Mouse (Mus musculus) cerebellum, postnatal 36 days (tissue): ENCODE results near the gene 1700042G07Rik.
A peak's percentile ranks its signal among the peaks of the same experiment; 100 is the strongest.

Experiments
- DNase-seq, 2 experiments: peaks; one replicate each; pipeline ENCODE4 v3.0.0; 2021 to 2022; ENCODE audit warnings: mixed read lengths in 2 of 2

Gene 1700042G07Rik

DNA sequence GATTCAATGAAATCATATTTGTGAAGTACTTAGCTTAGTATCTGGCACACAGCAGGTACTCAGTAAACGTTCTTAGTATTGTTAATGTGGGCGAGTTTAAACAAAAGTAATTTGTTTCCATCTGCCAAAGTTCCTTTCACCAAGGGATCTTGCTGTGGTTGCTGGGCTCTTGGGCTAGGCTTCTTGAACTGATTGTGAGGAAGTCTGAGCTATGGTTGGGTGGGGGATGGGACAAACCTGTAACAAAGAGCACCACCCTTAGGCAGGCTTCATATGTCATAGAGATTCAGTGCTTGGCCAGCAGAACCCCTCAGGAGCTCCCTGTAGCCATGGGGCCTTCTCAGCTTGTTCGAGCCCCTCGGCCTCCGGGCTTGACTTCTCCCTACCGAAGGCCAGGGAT, at the start of gene 1700042G07Rik, which contains the start of gene Gm49337:
1700042G07Rik (plus strand) TSS at position 301 of the 400 bp plus-strand sequence.
Gm49337 (plus strand) TSS at position 313 of the 400 bp plus-strand sequence.
- DNase-seq, result peak in 1 of 2 experiments; percentile 19

DNA sequence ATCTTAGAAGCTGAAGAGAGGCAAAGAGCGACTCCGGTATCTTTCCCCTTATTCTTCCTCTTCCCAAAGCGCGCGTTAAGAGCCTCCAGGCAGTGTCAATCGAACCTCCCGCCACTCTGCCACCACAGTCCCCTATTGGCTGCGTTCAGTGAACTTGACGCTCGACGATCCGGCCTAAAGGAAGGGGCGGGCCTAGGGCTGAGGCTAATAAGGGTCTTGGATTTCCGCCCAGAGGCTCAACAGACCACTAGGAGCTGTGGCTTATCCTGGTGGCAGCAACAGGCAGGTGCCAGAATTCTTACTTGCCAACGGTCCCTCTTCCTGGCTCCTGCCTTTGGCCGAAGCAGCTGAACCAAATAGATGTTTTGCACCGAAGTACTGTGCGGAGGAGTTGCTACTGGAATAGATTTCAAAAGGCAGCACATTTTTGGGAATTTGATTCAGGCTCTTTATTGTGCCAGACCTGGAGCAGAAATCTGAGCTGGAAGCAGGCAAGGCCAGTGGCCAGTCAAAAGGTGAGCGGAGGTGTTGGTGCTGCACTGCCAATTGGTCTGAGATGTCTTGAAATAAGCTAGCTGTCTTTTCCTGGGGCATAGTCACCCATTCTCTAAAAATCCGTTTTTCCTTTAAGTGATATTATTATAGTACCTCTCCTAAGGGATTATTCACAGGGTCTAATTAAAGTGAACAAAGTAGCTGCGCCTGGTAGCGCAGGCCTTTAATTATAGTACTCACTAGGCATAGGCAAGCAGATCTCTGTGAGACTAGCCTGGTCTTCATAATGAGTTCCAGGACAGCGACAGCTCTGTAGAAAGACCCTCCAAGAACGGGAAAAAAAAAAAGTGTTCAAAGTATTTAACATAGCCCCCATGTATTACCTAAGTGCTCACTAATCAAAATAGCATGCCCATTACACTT, 49.3 kb upstream of the 1700042G07Rik start, which contains the start of the genes Rad54l and Pomgnt1:
Rad54l (minus strand) TSS at position 89 of the 918 bp plus-strand sequence.
Pomgnt1 (plus strand) TSS at position 239 of the 918 bp plus-strand sequence.
- DNase-seq, result peak; percentile 63 to 73

DNA sequence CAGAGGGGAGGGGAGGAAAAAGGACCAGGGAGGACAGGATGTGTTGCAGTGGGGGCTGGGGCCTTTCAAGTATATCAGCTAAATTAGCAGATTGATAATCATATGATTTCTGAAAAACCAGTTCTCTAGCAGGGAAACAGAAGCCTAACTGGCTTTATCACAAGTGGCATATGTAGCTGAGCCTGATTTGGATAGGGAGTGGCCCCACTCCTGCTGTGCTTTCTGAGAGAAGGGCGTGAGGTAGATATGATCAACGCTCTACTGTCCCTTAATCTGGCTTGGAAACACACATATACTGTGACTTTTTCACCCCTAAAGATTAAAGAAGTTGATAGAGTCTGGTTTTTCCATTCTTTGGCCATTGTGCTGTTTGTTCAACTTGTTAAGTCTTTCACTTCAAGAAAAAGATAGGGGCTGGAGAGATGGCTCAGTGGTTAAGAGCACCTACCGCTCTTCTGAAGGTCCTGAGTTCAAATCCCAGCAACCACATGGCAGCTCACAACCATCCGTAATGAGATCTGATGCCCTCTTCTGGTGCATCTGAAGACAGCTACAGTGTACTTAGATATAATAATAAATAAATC, 47.3 kb upstream of the 1700042G07Rik start:
- no peak for DNase-seq

DNA sequence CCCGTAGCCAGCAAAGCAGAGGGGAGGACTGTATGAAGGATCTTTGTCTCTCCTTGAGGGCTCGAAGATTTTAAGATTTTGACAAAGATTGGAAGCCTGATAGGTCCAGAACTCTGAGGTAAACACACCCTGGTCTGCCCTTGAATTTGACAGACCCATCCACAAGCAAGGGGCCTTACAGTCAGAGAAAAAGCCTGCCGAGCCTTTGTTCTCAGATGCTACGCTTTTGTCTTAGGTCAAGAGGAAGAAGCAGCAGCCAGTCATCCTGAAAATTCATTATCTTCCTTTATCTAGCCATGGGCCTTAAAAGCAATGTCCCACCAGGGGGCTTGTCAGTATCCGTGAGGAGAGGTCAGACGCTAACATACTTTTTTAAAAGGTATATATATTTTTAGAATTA, 45.2 kb upstream of the 1700042G07Rik start:
- no peak for DNase-seq

DNA sequence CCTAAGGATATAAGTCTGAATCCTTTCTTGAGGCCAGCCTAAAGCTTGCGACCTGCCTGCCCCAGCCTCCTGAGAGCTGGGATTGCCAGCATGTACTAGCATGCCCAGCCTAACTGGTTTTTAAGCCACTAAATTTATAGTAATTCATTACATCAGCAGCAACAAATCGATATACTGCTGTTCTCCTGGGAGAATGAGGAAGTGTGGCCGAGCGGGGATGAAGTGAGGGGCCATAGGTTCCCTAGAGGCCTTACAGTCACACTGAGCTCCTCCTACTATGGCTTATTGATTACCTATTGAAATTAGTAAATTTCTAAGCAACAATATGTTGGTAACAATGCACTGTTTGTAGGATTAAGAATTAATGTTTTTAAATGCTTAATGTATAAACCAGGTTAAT, 40.0 kb upstream of the 1700042G07Rik start:
- DNase-seq, result no peak

DNA sequence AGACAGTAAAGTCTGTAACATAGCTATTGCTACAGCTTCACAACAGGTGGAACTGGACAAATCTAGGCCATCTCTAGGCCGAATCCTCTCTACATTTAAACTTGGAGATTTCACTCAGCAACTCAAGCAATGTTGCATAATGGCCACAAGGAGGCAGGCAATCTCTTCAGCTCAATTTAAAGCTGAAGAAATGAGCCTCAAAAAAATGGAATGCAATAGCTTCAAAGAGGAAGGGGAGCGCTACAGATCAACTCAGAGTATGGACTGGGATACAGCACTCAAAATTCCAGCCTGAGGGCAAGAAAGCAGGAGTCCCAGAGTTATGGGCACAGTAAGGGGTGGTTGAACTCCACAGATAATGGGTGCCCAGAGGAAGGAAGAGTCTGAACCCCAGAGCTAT, 38.2 kb upstream of the 1700042G07Rik start:
- DNase-seq, result peak in 1 of 2 experiments; percentile 30

DNA sequence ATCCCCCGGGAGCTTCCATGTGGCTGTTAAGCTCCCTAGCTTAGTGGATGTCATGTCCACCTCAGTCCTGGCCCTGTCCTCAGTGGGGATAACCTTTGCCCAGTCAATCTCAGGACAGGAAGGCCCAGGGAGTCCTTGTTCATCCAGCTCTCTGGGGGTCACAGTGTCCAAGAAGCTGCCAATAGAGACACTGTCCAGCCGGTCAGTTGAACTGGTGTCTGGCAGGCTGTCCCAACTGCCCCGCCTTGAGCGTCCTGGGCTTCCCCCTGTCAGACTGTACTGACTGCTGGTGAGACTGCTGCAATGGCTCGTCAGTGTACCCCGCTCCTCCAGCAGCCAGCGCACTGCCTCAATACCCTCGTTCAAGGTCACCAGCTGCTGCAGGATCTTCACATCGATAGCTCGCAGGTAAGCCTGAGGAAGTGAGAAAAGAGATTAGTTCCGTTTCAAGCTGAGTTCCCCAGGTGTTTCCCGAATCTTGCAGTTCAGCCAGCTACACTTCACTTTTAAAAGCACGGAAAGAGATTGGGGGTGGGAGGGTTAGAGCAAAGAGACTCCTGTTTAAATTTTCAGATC, 35.7 kb upstream of the 1700042G07Rik start:
- no peak for DNase-seq

DNA sequence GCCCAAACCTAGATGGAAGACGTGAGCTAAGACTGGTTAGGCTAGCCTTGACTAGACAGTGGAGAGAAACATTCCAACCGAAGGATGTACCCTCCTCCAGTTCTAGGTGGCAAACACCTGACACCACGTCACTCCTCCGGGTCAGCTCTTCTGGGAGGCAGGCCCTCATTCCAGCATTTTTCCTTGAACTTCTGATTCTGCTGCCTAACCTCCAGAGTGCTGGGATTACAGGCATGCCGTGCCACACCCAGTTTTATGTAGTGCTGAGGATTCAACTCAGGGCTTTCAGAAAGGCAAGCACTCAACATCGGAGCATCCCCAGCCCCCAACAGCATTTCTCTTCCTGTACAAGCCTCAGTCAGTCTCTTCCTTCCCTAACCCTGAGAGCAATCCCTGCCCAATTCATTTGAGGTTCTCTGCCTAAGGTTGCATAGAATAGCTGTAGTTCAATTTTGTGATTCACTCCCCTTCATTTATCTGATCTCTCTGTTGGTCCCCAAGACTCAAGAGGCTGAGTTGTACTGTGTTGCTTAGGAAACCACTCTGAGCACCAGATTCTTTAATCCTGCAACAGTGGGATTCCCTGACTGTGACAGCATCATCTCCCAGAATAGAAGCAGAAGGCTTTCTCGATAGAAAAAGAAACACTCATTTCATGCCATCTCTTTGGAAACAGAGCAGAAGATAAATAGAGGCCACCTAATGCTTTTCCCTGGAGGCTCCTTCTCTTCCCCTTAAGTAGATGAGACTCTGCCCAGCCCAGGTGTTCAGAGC, 32.2 kb upstream of the 1700042G07Rik start:
- no peak for DNase-seq

DNA sequence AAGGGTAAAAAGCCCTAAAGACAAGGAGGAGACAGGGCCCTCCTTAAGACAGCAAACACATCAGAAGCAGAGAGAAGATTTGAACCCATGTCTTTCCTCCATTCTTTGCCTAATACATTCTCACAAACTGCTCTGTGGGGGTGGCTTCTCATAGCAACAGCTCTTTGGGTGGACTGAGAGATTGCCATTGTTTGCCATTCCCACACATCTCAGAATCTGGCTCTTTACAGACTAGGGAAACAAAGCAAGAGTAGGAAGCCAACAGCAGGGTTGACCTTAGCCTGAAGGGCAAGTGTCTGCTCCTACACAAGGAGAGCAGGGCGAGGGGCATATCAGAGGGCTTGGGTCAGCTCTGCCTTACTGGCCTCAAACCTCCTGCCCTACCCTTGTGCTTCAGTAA, 31.4 kb upstream of the 1700042G07Rik start:
- DNase-seq, result no peak

DNA sequence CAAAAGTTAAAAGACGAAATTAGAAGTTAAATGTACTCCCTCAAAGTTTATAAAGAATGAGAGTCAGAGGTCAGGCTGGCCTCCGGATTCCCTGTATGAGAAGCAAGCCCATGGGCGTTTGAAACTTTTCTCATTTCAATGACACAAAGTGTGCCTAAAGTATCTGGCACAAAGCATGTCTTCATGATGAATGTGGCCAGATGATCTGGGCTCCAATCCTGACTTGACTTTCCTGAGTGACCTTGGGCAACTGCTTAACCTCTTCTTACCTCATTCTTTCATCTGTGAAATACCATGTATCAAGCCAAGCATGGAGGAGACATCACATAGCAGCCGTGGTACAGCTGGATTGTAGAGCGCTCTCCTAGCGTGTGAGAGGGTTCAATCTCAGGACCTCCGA, 30.9 kb upstream of the 1700042G07Rik start:
- no peak for DNase-seq

DNA sequence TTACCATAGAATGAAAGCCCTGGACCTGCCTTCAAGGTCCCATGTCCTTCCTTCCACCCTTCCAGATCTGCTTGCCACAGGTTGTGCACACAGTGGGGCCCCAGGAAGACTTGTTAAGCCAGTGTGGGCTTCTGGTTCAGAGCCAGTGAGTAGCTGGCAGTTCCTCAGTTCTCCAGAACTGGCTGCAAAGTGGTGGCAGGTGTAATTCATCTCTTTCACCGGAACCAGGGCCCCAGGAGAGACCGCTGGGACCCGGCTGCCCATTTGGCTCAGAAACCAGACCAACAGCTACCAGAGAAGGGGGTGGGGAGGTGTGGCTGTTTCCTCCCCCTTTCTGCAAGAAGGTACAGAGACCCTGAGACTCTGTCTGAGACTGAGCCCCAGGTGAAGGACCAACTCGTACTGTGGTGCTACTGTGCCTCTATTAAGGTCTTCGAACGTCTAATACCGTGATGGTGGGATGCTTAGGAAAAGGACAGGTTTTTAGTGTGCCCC, 29.8 kb upstream of the 1700042G07Rik start:
- DNase-seq, result peak; percentile 94 to 96

DNA sequence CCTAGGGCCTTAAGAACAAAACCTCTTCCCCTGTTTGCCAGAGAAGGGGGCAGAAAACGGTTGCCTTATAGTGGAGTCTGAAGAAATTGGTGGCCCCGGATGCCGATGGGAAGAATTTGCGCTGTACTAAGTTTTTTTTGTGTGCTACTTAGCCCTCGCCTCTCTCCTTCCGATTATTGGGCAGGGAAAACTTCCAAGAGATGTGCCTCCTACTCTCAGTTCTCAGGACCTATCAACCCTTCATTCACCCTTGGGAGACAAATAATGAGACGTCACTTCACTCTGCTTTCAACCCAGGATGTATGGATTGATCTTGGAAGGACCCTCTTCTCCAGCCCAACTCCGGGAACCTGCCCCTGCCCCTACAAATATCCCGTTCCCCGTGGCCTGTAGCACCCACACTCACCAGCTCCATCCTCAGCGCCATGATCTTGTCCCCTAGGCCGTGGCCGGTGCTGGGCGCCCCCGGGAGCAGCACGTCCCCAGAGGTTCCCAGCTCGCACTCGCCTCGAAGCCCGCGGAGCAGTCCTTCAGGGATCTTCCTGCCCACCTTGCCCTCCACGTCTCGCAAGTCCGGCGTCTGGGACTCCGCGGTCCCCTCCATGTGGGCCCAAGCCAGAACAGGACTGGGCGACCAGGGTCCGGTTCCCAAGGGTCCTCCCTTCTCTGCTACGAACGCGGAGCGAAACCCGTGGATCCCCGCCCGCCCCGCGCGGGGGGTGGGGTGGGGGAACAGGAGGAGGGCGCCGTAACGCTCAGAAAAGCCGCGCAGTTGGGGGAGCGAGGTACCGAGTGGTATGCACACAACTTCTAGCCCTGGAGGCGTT, 29.1 kb upstream of the 1700042G07Rik start:
- peak; percentile 77 to 85 for DNase-seq

DNA sequence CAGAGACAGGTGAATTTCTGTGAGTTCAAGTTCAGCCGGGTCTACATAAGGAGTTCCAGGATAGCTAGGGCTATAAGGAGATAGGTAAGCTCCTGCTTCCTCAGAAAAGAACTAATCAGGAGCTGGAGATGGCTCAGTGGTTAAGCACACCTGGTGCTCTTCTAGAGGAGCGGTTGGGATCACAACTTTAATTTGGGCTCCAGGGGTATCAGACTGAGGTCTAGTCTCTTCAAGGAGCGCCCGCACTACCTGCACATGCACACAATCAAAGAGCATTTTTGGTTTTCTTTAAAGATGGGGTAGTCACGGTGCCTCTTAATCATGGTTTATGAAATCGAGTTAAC, 23.4 kb upstream of the 1700042G07Rik start:
- no peak for DNase-seq

DNA sequence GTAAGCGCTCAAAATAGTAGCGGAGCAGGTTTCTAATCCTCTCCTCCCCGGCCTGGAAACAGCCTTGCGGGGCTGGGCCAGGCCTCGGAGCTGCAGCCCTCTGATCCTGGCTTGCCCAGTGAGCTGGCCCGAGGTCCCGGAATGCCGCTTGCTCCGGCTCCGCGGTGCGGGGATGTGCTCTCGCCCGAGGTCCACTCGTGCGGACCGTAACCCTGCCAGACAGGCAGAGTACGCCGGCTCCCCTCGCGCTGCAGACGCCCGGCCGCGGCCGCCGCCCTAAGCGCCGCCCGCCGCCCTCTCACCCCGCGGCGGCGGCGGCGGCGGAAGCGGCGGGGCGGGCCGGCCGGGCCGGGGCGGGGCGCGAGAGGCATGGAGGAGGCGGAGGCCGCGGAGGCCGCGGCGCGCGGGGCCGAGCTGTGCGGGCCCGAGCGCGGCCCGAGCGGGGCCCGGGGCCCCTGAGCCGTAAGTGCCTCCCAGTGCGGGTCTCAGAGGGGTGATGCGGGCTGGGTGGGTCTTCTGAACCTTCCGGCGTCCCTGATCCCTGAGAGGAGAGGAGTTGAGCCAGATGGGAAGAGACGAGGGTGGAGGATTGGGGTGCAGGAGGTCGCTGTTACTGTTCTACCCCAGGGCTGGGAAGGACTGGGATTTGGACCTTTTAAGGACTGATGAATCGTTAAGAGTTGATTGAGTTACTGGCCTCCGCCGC, 22.9 kb upstream of the 1700042G07Rik start:
- peak; percentile 61 to 76 for DNase-seq

DNA sequence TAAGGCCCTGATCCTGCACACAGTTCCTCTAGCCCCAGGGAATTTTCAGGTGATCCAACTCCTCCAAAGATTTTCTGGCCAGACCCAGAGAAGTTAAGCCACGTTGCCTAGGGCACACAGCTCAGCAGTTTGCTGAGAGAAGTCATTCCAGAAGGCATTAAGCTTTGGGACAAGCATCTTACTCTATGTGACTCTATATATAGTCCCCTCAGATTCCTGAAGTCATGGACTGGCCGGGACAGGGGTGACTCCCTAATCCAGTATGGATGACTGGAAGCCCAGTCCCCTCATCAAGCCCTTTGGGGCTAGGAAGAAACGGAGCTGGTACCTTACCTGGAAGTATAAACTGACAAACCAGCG, 22.3 kb upstream of the 1700042G07Rik start:
- DNase-seq, result no peak

DNA sequence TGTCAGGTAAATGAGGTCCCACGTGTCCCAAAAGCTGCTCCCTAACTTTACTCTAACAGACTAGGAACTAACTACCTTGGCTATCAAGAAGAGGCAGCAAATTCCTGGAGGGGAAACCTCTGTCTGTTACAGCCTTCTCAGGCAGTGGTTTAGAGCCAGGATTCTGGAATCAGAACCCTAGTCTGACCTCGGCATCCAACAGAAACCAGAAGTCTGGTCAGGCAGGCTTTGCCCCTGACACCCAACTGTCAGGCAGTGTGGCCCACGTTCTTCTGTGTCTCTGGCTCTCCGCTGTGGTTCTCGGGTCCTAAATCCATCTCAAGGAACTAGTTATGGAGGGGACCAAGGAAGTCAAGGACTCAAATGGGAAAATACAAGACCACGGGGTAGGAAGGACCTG, 21.9 kb upstream of the 1700042G07Rik start, which contains the start of gene Lurap1:
Lurap1 (minus strand) TSS at position 101 of the 400 bp plus-strand sequence.
- DNase-seq, result no peak

DNA sequence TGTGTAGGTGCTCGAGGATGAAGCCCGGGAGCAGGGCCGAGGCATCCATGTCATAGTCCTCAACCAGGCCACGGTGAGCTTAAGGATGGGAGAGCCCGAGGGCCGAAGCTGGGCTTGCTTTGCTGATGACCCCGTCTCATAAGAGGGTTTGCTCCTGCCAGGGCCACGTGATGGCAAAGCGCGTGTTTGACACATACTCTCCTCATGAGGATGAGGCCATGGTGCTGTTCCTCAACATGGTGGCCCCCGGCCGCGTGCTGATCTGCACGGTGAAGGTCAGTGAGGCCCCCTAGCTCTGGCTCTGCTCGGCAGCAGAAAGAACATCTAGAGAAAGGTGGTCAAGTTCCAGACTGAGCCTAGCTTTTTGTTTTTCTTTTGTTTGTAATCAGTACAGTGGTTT, 20.5 kb upstream of the 1700042G07Rik start:
- DNase-seq, result no peak

DNA sequence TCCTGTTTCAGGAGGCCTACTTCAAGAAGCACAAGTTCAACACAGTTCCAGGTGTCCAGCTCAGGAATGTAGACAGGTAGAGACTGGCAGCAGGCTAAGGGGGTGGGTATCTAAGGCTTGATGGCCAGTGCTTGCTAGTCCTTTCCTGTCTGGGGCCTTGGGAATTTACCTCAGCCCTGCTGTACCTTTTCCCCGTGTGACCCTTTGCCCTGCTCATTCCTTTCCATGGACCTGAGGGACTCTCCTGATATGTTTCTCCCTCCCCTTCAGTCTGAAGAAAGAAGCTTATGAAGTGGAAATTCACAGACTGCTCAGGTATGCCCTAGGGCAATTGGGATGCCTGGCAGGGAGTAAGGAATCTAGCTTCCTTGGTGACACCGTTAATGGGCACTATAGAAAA, 15.3 kb upstream of the 1700042G07Rik start:
- no peak for DNase-seq

DNA sequence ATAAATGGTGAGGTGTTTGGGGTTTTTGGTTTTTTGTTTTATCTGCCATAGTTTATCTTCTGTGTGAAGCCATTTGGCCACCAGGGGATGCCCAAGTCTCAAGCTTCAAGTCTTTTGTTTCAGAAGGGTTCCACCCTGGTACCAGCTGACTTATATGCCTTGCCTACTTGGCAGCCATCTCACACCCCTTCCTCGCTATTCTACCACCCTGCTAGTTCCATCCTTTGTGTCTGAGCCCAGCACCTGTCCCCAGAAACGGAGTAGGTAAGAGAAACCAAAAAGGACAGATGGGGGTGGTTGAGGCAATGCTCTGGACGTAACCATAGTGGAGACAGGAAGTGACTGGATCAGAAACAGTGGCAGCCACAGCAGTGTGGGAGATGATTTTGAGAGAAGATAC, 13.3 kb upstream of the 1700042G07Rik start:
- peak in 1 of 2 experiments; percentile 48 for DNase-seq

DNA sequence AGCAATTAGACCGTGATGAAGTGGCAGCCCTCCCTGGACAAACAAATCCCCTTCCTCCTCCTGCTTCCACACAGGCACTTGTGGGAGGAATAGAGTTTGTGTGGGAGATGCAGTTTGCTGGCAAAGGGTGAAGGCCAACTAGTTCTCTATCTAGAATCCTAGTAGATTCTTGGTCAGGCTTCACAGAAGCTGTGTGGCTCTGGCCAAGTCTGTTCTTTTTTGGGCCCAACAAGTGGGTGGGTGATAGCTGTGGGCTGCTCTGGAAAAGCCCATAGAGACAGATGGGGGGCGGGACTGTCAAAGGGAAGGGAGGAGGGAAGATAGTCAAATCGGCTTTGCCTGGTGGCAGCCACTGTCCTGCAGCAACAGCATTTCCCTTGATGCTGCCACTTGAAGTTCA, 12.4 kb upstream of the 1700042G07Rik start:
- no peak for DNase-seq

DNA sequence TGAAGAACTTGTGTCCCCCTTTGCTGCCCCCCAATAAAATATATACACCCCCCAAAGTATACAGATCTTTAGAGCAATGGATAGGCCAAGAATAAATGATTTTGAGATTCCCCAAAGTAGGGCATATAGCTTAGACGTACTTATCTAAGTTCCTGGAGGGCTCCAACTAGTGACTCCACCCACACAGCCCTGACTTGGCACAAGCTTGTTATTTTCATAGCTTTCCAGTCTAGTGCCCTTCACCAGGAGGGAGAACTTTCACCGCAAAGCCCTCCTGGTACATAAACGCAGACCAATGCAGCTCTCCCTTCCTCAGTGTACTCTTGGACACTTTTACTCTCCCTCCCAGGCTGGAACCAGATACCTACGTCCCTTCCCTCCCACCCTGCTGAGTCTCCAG, 11.0 kb upstream of the 1700042G07Rik start:
- DNase-seq, result no peak
